Mouse (Mus musculus) stomach, embryonic 16.5 days (tissue): Measurements from ENCODE around the gene Ccnl2. TPM values are rescaled to one million over a fixed set of nuclear protein-coding genes. Genes with fewer than 3 reads are reported as not detected.

Experiments used
- ATAC-seq: fragments of 200-750 bp; cut with Nextera tagmentation; 2 replicates; pipeline ENCODE4 v1.8.0; 2017; ENCODE audit warnings: moderate number of reproducible peaks, moderate TSS enrichment; ENCODE audit not compliant: insufficient read depth, low FRiP score
- H3K27ac ChIP-seq: fragments of 300-500 bp; sonication (generic); 2 replicates; pipeline ENCODE4 v1.5.1; 2014; ENCODE audit warnings: low read length
- H3K27me3 ChIP-seq: fragments of 300-500 bp; sonication (generic); 2 replicates; pipeline ENCODE4 v1.6.1; 2014; ENCODE audit warnings: low read length, control low read depth, mixed read lengths; ENCODE audit not compliant: control insufficient read depth, insufficient read depth
- H3K36me3 ChIP-seq: fragments of 300-500 bp; sonication (generic); 2 replicates; pipeline ENCODE4 v1.6.1; 2014; ENCODE audit warnings: low read length; ENCODE audit not compliant: control insufficient read depth, insufficient read depth
- H3K4me1 ChIP-seq: fragments of 300-500 bp; sonication (generic); 2 replicates; pipeline ENCODE4 v1.6.1; 2014; ENCODE audit warnings: low read length, control low read depth, mixed read lengths; ENCODE audit not compliant: control insufficient read depth, insufficient read depth
- H3K4me2 ChIP-seq: fragments of 300-500 bp; sonication (generic); 2 replicates; pipeline ENCODE4 v1.6.1; 2014; ENCODE audit warnings: low read depth, low read length, mixed read lengths
- H3K4me3 ChIP-seq: fragments of 300-500 bp; sonication (generic); replicated peaks from 2 replicates; pipeline ENCODE4 v1.5.1; 2014; ENCODE audit warnings: mild to moderate bottlenecking, low read length
- H3K9ac ChIP-seq: fragments of 300-500 bp; sonication (generic); 2 replicates; pipeline ENCODE4 v1.6.1; 2014; ENCODE audit warnings: low read length
- H3K9me3 ChIP-seq: fragments of 300-500 bp; sonication (generic); replicated peaks from 2 replicates; pipeline ENCODE4 v1.6.1; 2016; ENCODE audit warnings: low read length, control low read depth; ENCODE audit not compliant: control insufficient read depth
- WGBS: fragments of 180-500 bp; shearing (Covaris S2); extraction: QIAGEN DNeasy Blood & Tissue Kit; methylation state at CpG from one replicate; pipeline ENCODE4 v1.1.7; 2014; 5-methylcytosine and 5-hydroxymethylcytosine counted together
- polyA plus RNA-seq: library from polyadenylated mRNA; unstranded; fragments of >200 nt; fragmentation: Nextera tagmentation; extraction: Ambion mirVana; gene quantifications from 2 replicates; pipeline ENCODE4 v1.2.1, GENCODE M21; 2015

Gene Ccnl2
- polyA plus RNA-seq, 1 experiment from 2014 or later = 173 TPM

GRCm38 (mm10) chr4:155802741-155803339 is 9.4 kb upstream of the Ccnl2 start, which contains the start of gene Mrpl20:
Gene Mrpl20, plus strand, starts transcription at chr4:155802878.
- peak within 1 kb of the TSS; percentile 76; the same call in 1 of the 2 replicates for H3K27ac ChIP-seq
- WGBS = 8% methylated on average over 12 of the region's 12 CpGs
- ATAC-seq = no peak
- peak within 1 kb of the TSS; percentile 92 for H3K4me3 ChIP-seq
- H3K27me3 ChIP-seq = no peaks in the 10 kb centered on the region
- H3K9ac ChIP-seq = peak within 1 kb of the TSS; percentile 85
- H3K4me1 ChIP-seq = peaks cover 4% of the 10 kb centered on the region
- H3K9me3 ChIP-seq = no peaks in the 10 kb centered on the region
- H3K36me3 ChIP-seq = peaks cover 1% of the 10 kb centered on the region; the same call in 1 of the 2 replicates
- peak within 1 kb of the TSS; percentile 59 for H3K4me2 ChIP-seq

DNA sequence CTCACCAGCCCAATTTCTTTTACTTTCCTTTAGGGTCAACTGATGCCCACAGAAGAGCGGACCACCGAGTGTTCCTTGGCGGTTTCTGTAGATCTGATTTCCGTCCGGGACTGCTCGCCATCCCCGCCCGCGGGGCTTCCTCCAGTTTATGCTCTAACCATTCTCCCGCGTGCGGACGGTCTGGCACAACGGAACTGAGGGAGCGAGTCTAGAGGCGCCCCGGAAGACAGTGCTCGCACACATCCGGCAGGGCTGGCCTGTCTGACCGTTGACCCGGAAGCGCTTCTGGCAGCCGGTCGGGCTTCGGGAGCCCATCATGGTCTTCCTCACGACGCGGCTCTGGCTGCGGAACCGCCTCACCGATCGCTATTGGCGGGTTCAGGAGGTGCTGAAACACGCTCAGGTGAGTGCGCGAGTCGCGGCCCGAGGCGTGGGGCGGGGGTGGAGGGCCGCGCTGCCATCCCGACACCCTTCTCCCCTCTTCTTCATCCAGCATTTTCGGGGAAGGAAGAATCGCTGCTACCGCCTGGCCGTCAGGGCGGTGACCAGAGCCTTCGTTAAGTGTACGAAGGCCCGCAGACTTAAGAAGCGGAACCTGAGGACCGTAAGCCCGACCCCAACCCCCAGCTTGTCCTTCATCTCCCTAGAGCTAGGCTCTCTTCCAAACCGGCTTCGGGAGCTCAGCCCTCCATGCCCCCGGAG is 8.8 kb upstream of the Ccnl2 start:
- H3K4me2 ChIP-seq = peak overlapping the region; percentile 59
- ATAC-seq = peak; percentile 98
- peaks cover 4% of the 10 kb centered on the region for H3K4me1 ChIP-seq

DNA sequence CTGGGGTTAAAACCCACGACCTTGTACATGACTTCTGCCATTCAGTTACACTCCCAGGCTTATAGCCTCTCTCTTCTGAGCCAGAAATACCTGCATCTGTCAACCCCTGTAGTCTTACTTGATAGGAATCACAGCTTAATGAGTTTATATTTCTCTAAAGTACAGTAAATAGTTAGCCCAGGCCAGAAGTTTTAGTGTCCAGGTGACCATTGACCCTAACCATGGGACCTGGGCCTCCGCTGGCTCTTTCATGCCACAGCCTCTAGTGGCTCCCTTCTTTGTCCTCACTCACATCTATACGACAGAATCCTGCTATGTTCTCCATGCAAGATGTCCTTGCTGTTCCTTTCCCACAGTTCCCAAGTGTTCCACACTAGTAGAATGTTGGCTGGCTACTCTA is 4.4 kb upstream of the Ccnl2 start:
- H3K4me1 ChIP-seq = peaks cover 10% of the 10 kb centered on the region
- ATAC-seq = no peak
- H3K9ac ChIP-seq = no peak overlapping the region
- H3K9me3 ChIP-seq = no peaks in the 10 kb centered on the region
- WGBS = 79% methylated on average over 3 of the region's 3 CpGs
- peak overlapping the region; percentile 26; the same call in 1 of the 2 replicates for H3K27ac ChIP-seq
- peaks cover 20% of the 10 kb centered on the region; the same call in 1 of the 2 replicates for H3K36me3 ChIP-seq
- no peak overlapping the region for H3K4me2 ChIP-seq
- H3K27me3 ChIP-seq = no peaks in the 10 kb centered on the region
- H3K4me3 ChIP-seq = no peak overlapping the region

More for the DNA sequence above, 8.8 kb upstream of the Ccnl2 start:
- H3K36me3 ChIP-seq = peaks cover 8% of the 10 kb centered on the region; the same call in 1 of the 2 replicates
- H3K27ac ChIP-seq = peak overlapping the region; percentile 76; the same call in 1 of the 2 replicates
- peak overlapping the region; percentile 85 for H3K9ac ChIP-seq
- H3K4me3 ChIP-seq = peak overlapping the region; percentile 92
- WGBS = under 1% methylated on average over 58 of the region's 58 CpGs
- H3K27me3 ChIP-seq = no peaks in the 10 kb centered on the region
- H3K9me3 ChIP-seq = no peaks in the 10 kb centered on the region

DNA sequence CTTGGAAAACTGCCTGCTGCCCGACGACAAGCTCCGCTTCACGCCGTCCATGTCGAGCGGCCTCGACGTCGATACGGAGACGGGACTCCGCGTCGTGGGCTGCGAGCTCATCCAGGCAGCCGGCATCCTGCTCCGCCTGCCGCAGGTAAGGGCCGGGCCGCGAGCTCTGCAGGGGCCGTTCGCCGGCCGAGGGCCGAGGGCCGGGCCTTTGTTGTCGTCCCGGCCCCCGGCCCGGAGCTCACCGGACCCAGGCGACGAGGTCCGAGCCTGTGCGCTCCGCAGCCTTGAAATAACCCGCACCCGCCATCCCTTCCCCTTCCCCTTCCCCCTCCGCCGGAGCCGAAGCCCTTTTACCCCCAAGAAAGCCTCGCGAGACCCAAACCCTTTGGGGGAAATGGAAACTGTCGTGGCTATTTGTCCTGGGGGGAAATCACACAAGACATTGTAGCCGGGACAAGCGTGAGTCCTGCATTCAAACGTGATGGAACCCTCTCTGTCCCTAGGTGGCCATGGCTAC is 434 bp downstream of the Ccnl2 start:
- H3K4me3 ChIP-seq = peak overlapping the region; percentile 98
- H3K4me2 ChIP-seq = peak overlapping the region; percentile 89
- H3K36me3 ChIP-seq = peaks cover 36% of the 10 kb centered on the region
- under 1% methylated on average over 49 of the region's 49 CpGs for WGBS
- H3K27ac ChIP-seq = peak overlapping the region; percentile 89
- H3K27me3 ChIP-seq = no peaks in the 10 kb centered on the region
- no peaks in the 10 kb centered on the region for H3K9me3 ChIP-seq
- peaks cover 16% of the 10 kb centered on the region for H3K4me1 ChIP-seq
- ATAC-seq = peak; percentile 2; the same call in 1 of the 2 replicates
- peak overlapping the region; percentile 99 for H3K9ac ChIP-seq

GRCm38 (mm10) chr4:155817533-155817932 is 5.2 kb downstream of the Ccnl2 start:
- H3K27me3 ChIP-seq = no peaks in the 10 kb centered on the region
- peaks cover 57% of the 10 kb centered on the region for H3K36me3 ChIP-seq
- no peak overlapping the region for H3K4me3 ChIP-seq
- 81% methylated on average over 4 of the region's 4 CpGs for WGBS
- H3K4me1 ChIP-seq = peaks cover 10% of the 10 kb centered on the region
- H3K9ac ChIP-seq = no peak overlapping the region
- H3K4me2 ChIP-seq = no peak overlapping the region
- ATAC-seq = no peak
- no peaks in the 10 kb centered on the region for H3K9me3 ChIP-seq
- no peak overlapping the region for H3K27ac ChIP-seq

DNA sequence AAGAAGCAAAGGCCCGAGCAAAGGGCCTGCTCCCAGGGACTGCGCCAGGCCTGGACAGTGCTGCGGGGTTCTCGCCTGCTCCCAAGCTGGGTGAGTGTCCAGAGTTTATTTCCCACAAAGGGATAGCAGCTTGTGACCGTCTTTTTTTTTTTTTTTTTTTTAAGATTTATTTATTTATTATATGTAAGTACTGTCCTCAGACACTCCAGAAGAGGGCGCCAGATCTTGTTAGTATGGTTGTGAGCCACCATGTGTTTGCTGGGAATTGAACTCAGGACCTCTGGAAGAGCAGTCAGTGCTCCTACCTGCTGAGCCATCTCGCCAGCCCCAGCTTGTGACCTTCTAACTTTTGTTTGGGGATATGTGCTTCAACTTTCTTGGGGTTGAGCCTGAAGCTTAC is 8.7 kb downstream of the Ccnl2 start:
- no peak overlapping the region for H3K4me2 ChIP-seq
- H3K27me3 ChIP-seq = no peaks in the 10 kb centered on the region
- no peak overlapping the region for H3K9ac ChIP-seq
- H3K27ac ChIP-seq = no peak overlapping the region
- H3K4me1 ChIP-seq = no peaks in the 10 kb centered on the region
- no peaks in the 10 kb centered on the region for H3K9me3 ChIP-seq
- H3K36me3 ChIP-seq = peaks cover 74% of the 10 kb centered on the region
- H3K4me3 ChIP-seq = no peak overlapping the region
- WGBS = 72% methylated on average over 7 of the region's 7 CpGs
- ATAC-seq = no peak

GRCm38 (mm10) chr4:155823443-155823842 is 11.2 kb downstream of the Ccnl2 start:
- no peak overlapping the region for H3K9ac ChIP-seq
- H3K27ac ChIP-seq = no peak overlapping the region
- 93% methylated on average over 16 of the region's 16 CpGs for WGBS
- H3K9me3 ChIP-seq = no peaks in the 10 kb centered on the region
- no peaks in the 10 kb centered on the region for H3K27me3 ChIP-seq
- no peak overlapping the region for H3K4me3 ChIP-seq
- H3K36me3 ChIP-seq = peaks cover 64% of the 10 kb centered on the region
- no peak for ATAC-seq
- H3K4me1 ChIP-seq = no peaks in the 10 kb centered on the region
- H3K4me2 ChIP-seq = no peak overlapping the region

DNA sequence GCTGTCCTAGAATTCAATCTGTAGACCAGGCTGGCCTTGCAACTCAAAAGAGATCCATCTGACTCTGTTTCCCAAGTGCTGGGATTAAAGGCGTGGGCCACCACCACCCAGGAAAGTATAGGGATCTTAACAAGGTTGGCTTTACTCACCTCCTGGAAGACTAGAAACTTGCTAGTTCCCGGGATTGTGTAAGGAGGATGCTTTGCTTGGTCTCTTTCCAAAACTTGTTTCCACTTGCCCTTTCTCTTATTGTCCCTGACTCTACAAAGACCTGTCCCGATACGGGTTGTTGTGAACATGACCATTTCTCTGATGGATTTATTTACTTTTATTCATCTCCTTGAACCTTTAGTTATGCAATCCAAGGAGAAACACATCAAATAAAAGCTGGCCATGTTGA is 17.6 kb downstream of the Ccnl2 start:
- no peaks in the 10 kb centered on the region for H3K9me3 ChIP-seq
- H3K27ac ChIP-seq = no peak overlapping the region
- ATAC-seq = no peak
- 87% methylated on average over 4 of the region's 4 CpGs for WGBS
- H3K4me1 ChIP-seq = peaks cover 21% of the 10 kb centered on the region
- peaks cover 16% of the 10 kb centered on the region; the same call in 1 of the 2 replicates for H3K36me3 ChIP-seq
- H3K4me3 ChIP-seq = no peak overlapping the region
- H3K27me3 ChIP-seq = no peaks in the 10 kb centered on the region
- H3K4me2 ChIP-seq = no peak overlapping the region
- no peak overlapping the region for H3K9ac ChIP-seq

- H3K9ac ChIP-seq = peak overlapping the region; percentile 55
- 51% methylated on average over 8 of the region's 8 CpGs for WGBS
Measured at GRCm38 (mm10) chr4:155830596-155830995, 18.3 kb downstream of the Ccnl2 start.

More at GRCm38 (mm10) chr4:155830596-155830995, 18.3 kb downstream of the Ccnl2 start:
- Histone ChIP-seq H3K4me1 (peaks cover 21% of the 10 kb centered on the region), H3K4me2 (peak overlapping the region; percentile 98), H3K27ac (peak overlapping the region; percentile 96), H3K27me3 (no peaks in the 10 kb centered on the region), H3K9me3 (no peaks in the 10 kb centered on the region), H3K4me3 (peak overlapping the region; percentile 88), H3K36me3 (peaks cover 10% of the 10 kb centered on the region; the same call in 1 of the 2 replicates)
- ATAC-seq = no peak
